Mouse (Mus musculus): Measurements from ENCODE around the gene Celf5. TPM values are rescaled to one million over a fixed set of nuclear protein-coding genes. Genes with fewer than 3 reads are reported as not detected.

The Celf5 gene
- total and polyA plus RNA-seq, 2 experiments from 2014 or later: 0.07 TPM; not detected in 1

DNA sequence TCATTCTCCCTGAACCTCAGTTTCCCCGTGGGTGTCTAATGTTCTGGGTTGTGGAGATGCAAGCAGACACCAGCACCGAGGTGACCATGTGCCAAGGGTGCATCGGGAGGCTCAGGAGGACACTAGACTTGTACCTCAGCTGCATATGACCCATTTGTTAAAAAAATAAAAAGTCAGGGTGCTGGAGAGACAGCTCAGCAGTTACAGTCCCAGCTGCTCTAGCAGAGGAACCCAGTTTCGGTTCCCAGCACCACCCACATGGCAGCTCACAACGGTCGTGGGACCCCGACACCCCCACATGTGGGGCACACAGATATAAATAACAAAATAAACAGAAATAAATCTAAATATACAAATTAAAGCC lies 54.0 kb downstream of the Celf5 start:
- Histone ChIP-seq H3K27ac (ENCODE audit: low read depth) (no peak overlapping the region), H3K4me3 (ENCODE audit: low read depth, low read length) (no peak overlapping the region), H3K9ac (replicated peaks; ENCODE audit: low read depth, low read length) (no peak overlapping the region), H3K4me1 (ENCODE audit: control insufficient read depth, insufficient read depth) (peaks cover 26% of the 10 kb centered on the region), H3K9me3 (replicated peaks; ENCODE audit: control insufficient read depth, low read length) (no peaks in the 10 kb centered on the region), H3K27me3 (ENCODE audit: control insufficient read depth, insufficient read depth, low read length) (no peaks in the 10 kb centered on the region), H3K36me3 (replicated peaks; ENCODE audit: control insufficient read depth, insufficient read depth, low read length) (no peaks in the 10 kb centered on the region), H3K4me2 (ENCODE audit: low read depth, low read length) (no peak overlapping the region)
- TF ChIP-seq CTCF (IDR thresholded peaks at IDR 0.05; ENCODE audit: low read depth): no peak
- TF ChIP-seq EP300 (IDR thresholded peaks at IDR 0.05; ENCODE audit: low read depth): no peak
- WGBS: 89% methylated on average over 7 of the region's 7 CpGs
- no peak for DNase-seq (ENCODE audit: low spot score)
- no peak for ATAC-seq (ENCODE audit: insufficient read depth, low read depth)

- TF ChIP-seq EP300 (IDR thresholded peaks at IDR 0.05; ENCODE audit: low read depth) (no peak), CTCF (IDR thresholded peaks at IDR 0.05; ENCODE audit: low read depth) (no peak)
- WGBS: 90% methylated on average over 8 of the region's 8 CpGs
- no peak for DNase-seq (ENCODE audit: low spot score)
- Histone ChIP-seq H3K36me3 (replicated peaks; ENCODE audit: control insufficient read depth, insufficient read depth, low read length) (no peaks in the 10 kb centered on the region), H3K4me1 (ENCODE audit: control insufficient read depth, insufficient read depth) (peaks cover 21% of the 10 kb centered on the region), H3K4me2 (ENCODE audit: low read depth, low read length) (no peak overlapping the region), H3K9me3 (replicated peaks; ENCODE audit: control insufficient read depth, low read length) (no peaks in the 10 kb centered on the region), H3K27me3 (ENCODE audit: control insufficient read depth, insufficient read depth, low read length) (no peaks in the 10 kb centered on the region), H3K27ac (ENCODE audit: low read depth) (no peak overlapping the region; the same call in 1 of the 2 replicates), H3K9ac (replicated peaks; ENCODE audit: low read depth, low read length) (no peak overlapping the region), H3K4me3 (ENCODE audit: low read depth, low read length) (no peak overlapping the region)
- ATAC-seq (ENCODE audit: insufficient read depth, low read depth): no peak
Measured at GRCm38 (mm10) chr10:81427804-81428506, 54.6 kb downstream of the Celf5 start.

DNA sequence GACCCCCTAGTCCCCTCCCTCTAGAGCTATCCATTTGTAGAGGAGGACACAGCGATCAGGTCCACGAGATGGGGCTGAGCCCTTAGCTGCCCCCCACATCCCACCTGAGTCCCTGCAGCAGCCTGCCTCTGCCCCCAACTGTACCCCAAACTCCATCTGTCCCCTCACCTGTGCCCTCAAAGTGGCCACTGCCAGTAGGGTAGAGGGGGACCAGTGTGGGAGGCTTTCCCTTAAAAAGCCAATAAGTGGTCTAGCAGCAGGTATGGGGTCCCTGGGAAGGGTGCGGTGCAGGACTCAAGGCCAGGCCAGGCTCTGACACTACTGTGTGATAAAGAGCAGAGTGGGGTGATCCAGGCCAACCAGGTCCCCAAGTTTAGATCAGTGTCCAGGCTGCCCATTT lies 55.2 kb downstream of the Celf5 start:
- Histone ChIP-seq H3K9ac (replicated peaks; ENCODE audit: low read depth, low read length) (peak overlapping the region; percentile 69; the same call in 1 of the 2 replicates), H3K4me3 (ENCODE audit: low read depth, low read length) (peak overlapping the region; percentile 80), H3K27ac (ENCODE audit: low read depth) (peak overlapping the region; percentile 52), H3K27me3 (ENCODE audit: control insufficient read depth, insufficient read depth, low read length) (no peaks in the 10 kb centered on the region), H3K36me3 (replicated peaks; ENCODE audit: control insufficient read depth, insufficient read depth, low read length) (no peaks in the 10 kb centered on the region), H3K9me3 (replicated peaks; ENCODE audit: control insufficient read depth, low read length) (no peaks in the 10 kb centered on the region), H3K4me1 (ENCODE audit: control insufficient read depth, insufficient read depth) (peaks cover 21% of the 10 kb centered on the region), H3K4me2 (ENCODE audit: low read depth, low read length) (peak overlapping the region; percentile 95)
- no peak for ATAC-seq (ENCODE audit: insufficient read depth, low read depth)
- TF ChIP-seq CTCF (IDR thresholded peaks at IDR 0.05; ENCODE audit: low read depth) (no peak), EP300 (IDR thresholded peaks at IDR 0.05; ENCODE audit: low read depth) (no peak)
- WGBS: 29% methylated on average over 3 of the region's 3 CpGs
- DNase-seq (ENCODE audit: low spot score): no peak

DNA sequence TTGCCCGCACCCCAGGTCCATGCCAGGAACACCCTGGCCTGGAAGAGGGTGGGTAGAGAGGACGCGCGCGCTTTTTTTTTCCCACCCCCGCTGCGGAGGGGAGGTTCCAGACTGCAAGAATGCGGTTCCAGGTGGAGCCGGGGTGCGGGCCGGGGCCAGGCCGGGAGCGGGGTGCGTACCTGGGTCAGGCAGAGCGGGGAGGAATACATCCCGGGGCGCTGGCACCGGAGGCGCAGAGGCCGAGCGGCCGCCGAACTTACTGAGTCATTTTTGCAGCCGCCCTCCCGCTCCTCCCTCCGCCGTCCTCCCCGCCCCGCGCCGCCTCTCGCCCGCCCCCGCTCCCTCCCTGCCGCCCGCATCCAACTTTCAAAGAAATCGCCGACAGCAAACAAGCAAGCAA lies 55.6 kb downstream of the Celf5 start:
- WGBS: under 1% methylated on average over 33 of the region's 38 CpGs
- DNase-seq (ENCODE audit: low spot score) (no peak), ATAC-seq (ENCODE audit: insufficient read depth, low read depth) (no peak)

DNA sequence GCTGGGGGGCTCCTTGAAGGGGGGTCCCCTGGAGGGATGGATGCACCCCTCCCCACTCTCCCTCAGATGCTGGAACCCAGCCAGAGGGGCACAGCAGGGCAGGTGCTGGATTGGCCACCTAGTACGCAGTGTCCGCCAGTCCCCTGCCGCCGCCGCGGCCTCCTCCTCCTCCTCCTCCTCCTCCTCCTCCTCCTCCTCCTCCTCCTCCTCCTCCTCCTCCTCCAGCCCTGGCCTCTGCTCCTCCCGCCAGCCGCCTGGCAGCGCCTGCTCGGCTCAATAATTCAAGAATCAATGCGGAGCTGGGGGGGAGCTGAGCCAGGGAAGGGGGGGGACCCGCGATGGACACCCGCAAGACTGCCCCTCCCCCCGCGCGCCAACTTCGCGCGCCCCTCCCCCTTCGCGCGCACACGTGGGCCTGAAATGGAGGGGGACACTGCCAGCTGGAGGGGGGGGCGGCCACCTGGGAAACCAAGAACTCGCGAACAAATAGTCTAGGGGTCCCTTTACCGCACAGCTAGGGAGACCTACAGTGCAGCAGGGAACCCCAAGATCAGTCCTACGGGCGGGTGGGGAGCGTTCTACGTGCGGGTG lies 56.3 kb downstream of the Celf5 start:
- Histone ChIP-seq H3K9ac (replicated peaks; ENCODE audit: low read depth, low read length) (peak overlapping the region; percentile 69), H3K36me3 (replicated peaks; ENCODE audit: control insufficient read depth, insufficient read depth, low read length) (no peaks in the 10 kb centered on the region), H3K4me1 (ENCODE audit: control insufficient read depth, insufficient read depth) (peaks cover 31% of the 10 kb centered on the region), H3K4me2 (ENCODE audit: low read depth, low read length) (peak overlapping the region; percentile 95), H3K4me3 (ENCODE audit: low read depth, low read length) (peak overlapping the region; percentile 80), H3K27me3 (ENCODE audit: control insufficient read depth, insufficient read depth, low read length) (no peaks in the 10 kb centered on the region), H3K27ac (ENCODE audit: low read depth) (peak overlapping the region; percentile 83), H3K9me3 (replicated peaks; ENCODE audit: control insufficient read depth, low read length) (no peaks in the 10 kb centered on the region)
- DNase-seq (ENCODE audit: low spot score) (no peak), ATAC-seq (ENCODE audit: insufficient read depth, low read depth) (no peak)
- WGBS: under 1% methylated on average over 16 of the region's 33 CpGs
- TF ChIP-seq EP300 (IDR thresholded peaks at IDR 0.05; ENCODE audit: low read depth) (no peak), CTCF (IDR thresholded peaks at IDR 0.05; ENCODE audit: low read depth) (no peak)

More for the DNA sequence above, 55.6 kb downstream of the Celf5 start:
- H3K36me3 ChIP-seq (replicated peaks; ENCODE audit: control insufficient read depth, insufficient read depth, low read length): no peaks in the 10 kb centered on the region
- peak overlapping the region; percentile 52 for H3K27ac ChIP-seq (ENCODE audit: low read depth)
- H3K9me3 ChIP-seq (replicated peaks; ENCODE audit: control insufficient read depth, low read length): no peaks in the 10 kb centered on the region
- peaks cover 25% of the 10 kb centered on the region for H3K4me1 ChIP-seq (ENCODE audit: control insufficient read depth, insufficient read depth)
- TF ChIP-seq EP300 (IDR thresholded peaks at IDR 0.05; ENCODE audit: low read depth) (no peak), CTCF (IDR thresholded peaks at IDR 0.05; ENCODE audit: low read depth) (no peak)
- no peaks in the 10 kb centered on the region for H3K27me3 ChIP-seq (ENCODE audit: control insufficient read depth, insufficient read depth, low read length)
- peak overlapping the region; percentile 80 for H3K4me3 ChIP-seq (ENCODE audit: low read depth, low read length)
- H3K4me2 ChIP-seq (ENCODE audit: low read depth, low read length): peak overlapping the region; percentile 95
- peak overlapping the region; percentile 69 for H3K9ac ChIP-seq (replicated peaks; ENCODE audit: low read depth, low read length)
